Mouse (Mus musculus): ENCODE results near the gene Asic1.

DNA sequence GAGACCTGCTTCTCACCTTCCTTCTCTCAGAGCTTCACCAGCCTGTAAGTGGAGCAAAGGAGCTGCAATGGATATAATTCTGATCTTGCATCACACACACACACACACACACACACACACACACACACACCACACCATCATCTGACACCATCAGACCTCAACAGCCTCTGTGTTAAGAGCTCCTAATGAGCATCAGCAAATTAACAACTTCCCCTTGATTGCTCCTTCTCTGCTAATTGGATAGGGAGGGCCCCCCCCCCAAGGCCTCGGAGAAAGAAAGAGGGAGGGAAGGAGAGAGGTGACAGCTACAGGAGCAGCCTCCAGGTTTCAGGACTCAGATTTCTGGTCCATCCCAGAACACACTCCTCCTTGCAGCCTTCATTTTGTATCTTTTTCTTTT lies 776 bp upstream of the Asic1 start:
- TF ChIP-seq CTCF (IDR thresholded peaks at IDR 0.05; ENCODE audit: insufficient read depth, low read length) (no peak), POLR2A (IDR thresholded peaks at IDR 0.05; ENCODE audit: borderline replicate concordance, extremely low read depth, low read depth, low read length) (no peak)

Data from lung, adult 2 months (tissue).